Mouse (Mus musculus) urinary bladder, postnatal 4 days (tissue): ENCODE results near the gene 9130019O22Rik.
A peak's percentile ranks its signal among the peaks of the same experiment; 100 is the strongest.
"Not testable (repeated sequence)": the region's sequence is repeated elsewhere in the genome, so short reads cannot be mapped to it uniquely, and the experiment has no call there.

ENCODE experiments used
- DNase-seq, 2 experiments: peaks; one replicate each; pipeline ENCODE4 v3.0.0; 2021 to 2022; ENCODE audit warnings: low spot score in 2 of 2

9130019O22Rik gene

DNA sequence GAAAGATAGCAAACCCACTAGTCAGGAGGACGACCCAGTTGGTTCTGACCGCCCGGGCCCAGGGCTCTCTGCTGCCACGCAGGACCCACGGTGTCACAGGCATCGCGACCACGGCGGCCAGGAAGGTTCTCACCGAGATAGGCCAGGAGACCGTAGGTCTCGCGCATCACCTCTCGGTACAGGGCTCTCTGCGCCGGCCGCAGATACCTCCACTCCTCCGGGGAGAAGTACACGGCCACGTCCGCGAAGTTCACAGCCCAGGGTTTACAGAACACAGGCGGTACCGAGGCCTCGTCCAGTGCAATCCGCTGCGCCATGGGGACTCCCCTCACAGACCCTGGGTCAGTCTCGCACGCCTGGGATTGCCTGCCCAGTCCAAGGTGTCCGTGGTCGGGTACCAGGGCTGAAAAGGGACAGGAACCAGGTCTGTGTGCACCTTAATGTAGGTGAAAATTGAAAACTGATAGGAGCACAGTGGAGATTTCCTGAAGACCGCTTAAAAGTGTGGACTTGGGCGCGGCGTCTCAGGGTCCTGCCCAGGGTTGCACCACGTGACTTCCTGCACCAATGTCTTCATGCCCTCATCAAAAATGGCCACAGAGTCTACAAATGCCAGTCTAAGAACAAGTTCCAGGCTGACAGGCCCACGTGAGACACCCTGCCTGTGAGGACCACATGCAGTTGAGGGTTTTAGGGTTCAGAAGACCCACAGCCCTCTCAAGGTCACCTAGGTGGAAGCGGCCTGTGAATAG, at the start of gene 9130019O22Rik:
TSS of gene 9130019O22Rik (minus strand) at position 526 of the 752 bp plus-strand sequence.
- peak; percentile 78 to 89 for DNase-seq

DNA sequence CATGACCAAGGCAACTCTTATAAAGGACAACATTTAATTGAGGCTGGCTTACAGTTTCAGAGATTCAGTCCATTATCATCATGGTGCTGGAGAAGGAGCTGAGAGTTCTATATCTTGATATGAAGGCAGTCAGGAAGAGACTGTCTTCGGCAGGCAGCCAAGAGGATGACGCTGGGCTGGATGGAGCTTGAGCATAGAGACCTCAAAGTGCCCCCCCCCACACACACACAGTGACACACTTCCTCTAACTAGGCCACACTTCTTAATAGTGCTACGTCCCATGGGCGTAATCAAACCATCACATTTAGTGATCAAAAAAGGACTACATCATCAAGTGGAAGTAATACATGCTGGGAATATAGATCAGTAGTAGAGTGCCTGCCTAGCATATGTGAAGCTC, 48.2 kb upstream of the 9130019O22Rik start:
- DNase-seq: no peak

DNA sequence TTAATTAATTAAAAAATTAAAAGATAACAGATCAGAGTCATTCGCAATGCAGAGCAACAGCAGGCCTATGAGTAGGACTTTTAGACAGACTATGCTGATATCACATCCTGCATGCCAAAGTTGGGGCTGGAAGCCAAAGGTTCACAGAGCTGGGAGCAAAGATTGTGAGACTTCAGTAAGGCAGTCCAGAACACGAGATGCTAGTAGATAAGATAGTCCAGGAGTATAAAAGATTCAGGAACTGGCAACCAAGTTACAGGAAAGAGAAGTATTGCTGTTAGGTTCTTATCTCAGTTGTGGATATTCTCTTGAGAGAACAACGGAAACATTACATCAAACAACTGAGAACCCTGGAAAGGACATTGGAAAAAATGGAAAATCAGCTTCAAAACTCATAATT, 39.4 kb upstream of the 9130019O22Rik start:
- no peak for DNase-seq

DNA sequence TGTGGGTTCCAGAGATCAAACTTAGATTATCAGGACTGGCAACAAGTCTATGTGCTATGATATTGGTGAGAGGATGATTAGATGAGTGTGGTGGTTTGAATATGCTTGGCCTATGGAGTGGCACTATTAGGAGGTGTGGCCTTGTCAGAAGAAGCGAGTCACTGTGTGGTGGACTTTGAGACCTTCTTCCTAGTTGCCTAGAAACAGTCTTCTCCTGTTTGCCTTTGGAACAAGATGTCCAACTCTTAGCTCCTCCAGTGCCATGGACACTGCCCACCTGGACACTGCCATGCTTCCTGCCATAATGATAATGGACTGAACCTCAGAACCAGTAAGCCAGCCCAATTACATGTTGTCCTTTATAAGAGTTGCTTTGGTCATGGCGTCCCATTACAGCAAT, 38.9 kb upstream of the 9130019O22Rik start:
- no peak for DNase-seq

DNA sequence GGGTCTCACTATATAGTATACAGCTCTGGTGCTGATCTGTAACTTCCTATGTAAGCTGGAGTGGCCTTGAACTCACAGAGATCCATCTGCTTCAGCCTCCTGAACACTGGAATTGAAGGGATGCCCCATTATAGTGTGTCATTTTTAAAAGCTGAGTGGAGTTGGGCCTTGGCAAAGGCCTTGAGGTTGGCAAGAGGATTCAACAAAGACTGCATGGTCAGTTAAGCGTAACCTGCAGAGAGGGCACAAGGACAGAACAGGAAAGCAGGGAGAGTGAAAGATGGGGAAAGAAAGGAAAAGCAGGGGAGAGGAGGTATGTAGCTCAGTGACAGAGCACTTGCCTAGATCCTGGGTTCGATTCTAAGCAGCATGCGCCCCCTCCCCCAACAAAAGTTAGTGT, 38.3 kb upstream of the 9130019O22Rik start:
- DNase-seq: no peak

DNA sequence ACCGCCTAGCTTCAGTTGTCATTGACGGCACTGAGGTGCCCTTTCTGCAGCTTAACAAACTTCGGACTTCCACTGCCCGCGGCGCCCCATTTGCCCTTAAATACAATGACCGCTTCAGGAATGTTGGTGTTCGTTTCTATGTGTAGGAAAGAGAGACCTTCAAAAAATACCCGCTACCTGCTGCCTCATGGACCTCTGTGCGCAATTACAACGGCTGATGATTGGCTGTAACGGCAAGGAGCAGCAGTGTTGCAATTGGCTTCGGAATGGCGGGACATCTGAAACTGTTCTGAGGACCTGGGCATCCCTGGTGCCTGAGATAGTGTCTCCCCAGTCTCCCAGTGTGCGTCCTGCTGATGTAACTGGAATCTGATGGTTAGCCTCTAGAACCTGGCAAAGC, 35.3 kb upstream of the 9130019O22Rik start:
- DNase-seq: no peak

DNA sequence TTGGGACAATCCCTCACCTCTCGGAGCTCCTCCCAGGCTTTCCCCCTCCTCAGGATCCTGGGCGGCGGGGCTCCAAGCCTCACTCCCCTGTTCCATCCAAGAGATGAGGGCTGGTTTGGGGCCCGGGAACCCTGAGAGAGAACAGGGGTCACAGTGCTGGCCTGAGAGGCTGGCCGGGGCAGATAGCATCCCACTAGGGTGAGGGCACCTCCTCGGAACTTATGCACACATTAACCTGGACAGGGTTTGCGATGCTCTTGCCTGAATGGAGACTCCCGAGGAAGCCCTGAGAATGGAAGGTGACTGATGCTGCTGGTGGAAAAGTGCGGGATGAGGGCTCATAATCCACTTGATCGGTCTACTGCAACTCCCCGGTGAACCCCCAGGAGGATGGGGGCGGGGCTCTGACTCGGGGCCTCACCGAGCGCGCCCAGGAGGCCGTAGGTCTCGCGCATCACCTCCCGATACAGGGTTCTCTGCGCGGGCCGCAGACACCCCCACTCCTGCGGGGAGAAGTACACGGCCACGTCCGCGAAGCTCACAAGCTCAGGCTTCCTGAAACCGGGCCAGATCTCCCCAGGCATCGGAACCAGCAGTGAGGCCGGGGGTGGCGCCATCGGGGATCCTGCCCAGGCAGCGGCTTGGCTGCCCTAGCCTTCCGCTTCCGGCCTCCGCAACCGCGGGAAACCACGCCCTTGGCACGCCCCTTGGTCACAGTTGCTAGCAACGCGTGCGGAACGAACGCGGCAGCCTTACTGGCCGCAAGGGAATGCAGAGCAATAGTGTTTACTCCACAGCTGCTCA, 34.6 kb upstream of the 9130019O22Rik start, which contains the start of gene Zfp688:
TSS of gene Zfp688 (minus strand) at position 681 of the 804 bp plus-strand sequence.
- peak; percentile 91 to 97 for DNase-seq

DNA sequence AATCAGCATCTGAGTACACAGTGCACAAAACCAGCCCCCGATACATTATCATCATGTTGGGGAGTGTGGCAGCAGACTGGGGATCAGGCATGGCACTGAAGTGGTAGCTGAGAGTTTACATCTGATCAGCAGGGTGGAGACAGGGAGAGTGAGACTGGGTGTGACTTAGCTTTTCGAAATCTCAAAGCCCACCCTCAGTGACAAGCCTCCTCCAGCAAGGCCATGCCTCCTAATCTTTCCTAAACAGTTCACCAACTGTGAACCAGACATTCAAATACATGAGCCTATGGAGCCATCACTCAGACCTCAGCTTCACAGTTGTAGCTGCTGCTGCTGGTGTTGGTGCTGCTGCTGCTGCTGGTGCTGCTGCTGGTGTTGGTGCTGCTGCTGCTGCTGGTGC, 24.5 kb upstream of the 9130019O22Rik start:
- no peak for DNase-seq

DNA sequence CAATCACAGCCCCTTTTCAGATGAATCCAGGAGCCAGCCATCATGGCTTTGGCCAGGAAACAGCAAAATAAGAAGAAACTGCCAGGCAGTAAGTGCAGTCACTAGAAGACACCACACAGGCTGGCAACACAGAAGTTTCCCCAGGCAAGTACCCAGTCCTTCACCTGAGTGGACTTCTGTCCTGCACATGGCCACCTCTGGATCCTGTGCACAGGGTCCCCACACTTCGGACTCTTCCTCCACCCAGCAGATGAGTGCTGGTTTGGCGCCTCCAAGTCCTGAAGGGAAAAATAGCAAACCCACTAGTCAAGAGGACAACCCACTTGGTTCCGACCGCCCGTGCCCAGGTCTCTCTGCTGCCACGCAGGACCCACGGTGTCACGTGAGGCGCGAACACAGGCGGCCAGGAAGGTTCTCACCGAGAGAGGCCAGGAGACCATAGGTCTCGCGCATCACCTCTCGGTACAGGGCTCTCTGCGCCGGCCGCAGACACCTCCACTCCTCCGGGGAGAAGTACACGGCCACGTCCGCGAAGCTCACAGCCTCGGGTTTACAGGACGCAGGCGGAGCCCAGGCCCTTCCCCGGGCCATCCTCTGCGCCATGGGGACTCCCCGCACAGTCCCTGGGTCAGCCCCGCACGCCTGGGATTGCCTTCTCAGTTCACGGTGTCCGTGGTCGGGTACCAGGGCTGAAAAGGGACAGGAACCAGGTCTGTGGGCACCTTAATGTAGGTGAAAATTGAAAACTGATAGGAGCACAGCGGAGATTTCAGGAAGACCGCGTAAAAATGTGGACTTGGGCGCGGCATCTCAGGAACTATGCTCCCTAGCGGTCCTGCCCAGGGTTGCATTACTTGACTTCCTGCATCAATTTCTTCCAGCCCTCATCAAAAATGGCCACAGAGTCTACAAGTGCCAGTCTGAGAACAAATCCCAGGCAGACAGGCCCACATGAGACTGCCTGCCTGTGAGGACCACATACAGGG, 19.3 kb upstream of the 9130019O22Rik start, which contains the start of gene Zfp764:
TSS of gene Zfp764 (minus strand) at position 821 of the 986 bp plus-strand sequence.
- peak; percentile 78 to 87 for DNase-seq

DNA sequence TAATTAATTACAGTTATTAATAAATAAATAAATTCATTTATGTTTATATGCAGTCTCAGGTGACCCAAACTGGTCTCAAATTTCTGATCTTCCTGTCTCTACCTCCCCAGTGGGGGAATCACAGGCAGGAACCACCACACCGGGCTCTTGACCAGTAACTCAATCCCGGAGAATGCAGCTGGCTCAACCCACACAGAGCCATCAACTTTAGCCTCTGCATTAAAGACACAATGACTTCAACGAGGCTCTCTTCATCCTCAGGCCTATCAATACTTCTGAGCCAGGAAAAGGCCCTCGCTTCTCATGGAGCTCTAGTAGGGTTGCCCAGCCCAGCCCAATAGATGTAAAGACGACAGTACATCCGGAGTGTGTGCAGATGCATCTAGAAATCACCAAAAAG, 17.1 kb upstream of the 9130019O22Rik start:
- not testable (repeated sequence) for DNase-seq

DNA sequence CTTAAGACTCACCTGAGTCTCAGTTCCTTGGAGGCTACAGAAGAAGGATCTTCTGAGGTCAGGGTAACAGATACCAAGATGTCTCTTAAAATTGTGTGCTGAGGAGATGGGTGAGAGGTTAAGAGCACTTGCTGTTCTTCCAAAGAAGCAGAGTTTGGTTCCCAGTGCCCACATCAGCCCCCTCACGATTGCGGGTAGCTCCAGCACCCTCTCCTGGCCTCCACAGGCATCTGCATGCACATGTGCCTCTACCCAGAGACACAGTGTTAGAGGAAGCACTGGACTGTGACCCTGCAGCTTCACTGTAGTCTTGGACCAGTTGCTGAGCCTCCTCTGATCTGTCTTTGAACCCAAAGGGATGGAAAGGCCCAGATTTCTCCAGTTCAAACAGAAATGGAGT, 16.0 kb upstream of the 9130019O22Rik start:
- no peak for DNase-seq

DNA sequence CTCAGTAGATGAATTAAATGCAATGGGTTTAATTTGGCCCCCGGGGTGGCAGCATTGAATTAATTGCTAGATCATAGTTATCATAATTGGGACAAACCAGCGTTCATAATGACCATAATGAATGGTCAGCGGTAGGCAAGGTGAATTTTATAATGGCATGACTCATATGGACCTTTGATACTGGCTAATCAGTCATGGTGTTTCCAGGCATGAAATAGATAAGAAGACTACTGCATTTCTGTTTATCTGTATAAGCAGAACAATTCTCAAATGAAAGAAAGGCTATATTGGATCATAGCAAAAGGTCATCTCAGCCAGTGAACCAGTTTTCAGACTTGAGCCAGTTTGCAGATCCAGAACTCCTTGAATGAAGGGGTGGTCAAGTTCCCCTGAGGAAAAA, 13.4 kb upstream of the 9130019O22Rik start:
- no peak for DNase-seq

DNA sequence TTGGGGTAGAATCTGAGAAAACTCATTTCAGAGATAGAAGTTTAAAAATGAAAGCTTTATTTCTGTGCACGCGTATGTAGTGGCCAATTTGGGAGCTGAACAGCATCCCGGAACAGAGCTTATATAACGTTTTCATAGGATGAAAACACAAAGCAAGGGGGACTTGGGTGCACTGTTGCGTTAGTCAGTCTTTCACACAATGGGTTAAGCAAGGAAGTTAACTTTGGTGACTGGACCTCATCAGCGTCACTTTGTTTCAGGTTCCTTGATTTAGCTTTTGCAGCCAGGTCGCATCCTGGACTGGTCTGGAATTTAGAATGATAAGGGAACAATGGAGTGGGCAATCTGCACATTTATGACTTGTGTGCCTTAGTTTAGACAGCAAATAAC, 7.0 kb upstream of the 9130019O22Rik start:
- no peak for DNase-seq

DNA sequence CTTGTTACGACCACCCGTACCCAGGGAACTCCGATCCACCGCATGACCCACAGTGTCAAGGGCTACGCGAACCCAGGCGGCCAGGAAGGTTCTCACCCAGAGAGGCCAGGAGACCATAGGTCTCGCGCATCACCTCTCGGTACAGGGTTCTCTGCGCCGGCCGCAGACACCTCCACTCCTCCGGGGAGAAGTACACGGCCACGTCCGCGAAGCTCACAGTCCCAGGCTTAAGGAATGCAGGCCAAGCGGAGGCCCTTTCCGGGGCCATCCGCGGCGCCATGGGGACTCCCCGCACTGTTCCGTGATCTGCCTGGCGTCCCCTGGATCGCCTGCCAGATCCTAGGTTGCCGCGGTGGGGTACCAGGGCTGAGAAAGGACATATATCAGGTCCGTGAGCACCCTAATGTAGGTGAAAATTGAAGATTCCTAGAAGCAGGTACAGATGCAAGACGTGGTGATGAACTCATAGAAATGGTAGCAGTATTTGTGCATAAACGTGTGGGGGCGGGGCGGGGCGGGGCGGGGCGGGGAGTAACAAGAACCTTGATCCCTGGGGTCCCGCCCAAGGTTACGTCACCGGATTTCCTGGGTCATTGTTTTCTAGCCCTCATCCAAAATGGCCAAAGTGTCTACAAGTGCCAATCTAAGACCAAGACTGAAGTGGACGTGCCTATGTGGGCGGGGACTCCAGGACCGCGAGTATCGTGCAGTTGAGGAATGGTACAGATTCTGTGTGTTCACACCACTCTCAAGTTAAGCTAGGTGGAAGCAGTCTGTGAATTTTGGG, 6.4 kb upstream of the 9130019O22Rik start, which contains the start of gene E430018J23Rik:
TSS of gene E430018J23Rik (minus strand) at position 473 of the 787 bp plus-strand sequence.
- DNase-seq: peak; percentile 93 to 95

DNA sequence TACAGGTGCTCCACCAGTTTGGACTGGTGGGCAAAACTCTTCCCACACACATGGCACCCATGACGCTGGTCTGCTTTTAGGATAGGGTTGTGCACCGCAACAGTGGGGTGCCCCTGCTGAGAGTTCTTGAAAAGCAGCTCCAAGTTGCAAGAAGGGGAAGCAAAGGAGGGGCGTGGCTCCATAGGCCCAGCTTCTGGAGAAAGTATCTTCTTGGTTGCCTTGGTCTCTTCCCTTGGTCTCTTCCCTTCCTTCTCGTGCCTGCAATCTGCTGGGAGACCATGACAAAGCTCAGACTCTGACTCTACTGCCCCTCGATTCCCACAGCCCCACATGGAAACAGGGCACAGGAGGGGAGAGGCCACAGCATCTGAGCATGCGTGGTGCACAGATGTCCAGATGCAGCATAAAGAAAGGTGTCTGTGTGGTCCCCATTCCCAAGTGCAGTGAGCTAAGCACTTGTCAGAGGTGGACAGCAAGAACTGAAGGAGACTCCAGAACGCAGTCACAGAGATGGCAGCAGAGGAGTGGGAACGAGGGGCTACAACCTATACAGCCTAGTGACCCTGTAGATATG, 5.4 kb upstream of the 9130019O22Rik start:
- no peak for DNase-seq

DNA sequence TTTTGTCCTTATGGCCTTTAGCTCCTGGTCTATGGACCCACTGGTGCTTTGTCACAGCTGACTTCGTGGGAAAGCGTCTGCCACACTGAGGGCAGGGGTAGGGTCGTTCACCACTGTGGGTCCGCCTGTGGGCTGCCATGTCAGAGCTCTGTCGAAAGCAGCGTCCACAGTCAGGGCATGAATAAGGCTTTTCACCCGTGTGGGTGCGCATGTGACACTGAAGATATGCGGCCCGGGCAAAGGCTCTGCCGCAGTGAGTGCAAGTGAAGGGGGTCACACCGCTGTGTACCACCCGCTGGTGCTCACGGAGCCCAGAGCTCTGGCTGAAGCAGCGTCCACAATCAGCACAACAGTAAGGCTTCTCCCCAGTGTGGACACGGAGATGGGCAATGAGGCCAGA, 4.6 kb upstream of the 9130019O22Rik start:
- no peak for DNase-seq

DNA sequence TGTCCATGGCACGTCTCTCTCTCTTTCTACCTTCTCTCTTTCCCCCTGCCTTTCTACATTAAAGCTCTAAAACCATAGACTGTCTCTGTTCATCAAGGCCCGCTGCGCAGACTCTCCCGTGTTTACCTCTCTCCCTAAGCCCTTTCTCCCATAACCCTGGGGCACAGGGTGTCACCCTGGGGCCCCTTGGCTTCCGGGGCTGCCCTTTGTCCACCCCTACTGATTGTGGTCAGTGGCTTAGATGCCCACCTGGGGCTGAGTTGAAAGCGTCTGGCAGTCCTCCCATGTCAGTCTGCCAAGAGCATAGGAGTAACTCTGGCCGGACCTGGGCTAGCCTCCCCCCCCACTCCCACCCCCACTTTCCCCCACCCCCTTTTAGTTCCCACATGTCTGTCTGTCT, 3.3 kb upstream of the 9130019O22Rik start:
- no peak for DNase-seq

DNA sequence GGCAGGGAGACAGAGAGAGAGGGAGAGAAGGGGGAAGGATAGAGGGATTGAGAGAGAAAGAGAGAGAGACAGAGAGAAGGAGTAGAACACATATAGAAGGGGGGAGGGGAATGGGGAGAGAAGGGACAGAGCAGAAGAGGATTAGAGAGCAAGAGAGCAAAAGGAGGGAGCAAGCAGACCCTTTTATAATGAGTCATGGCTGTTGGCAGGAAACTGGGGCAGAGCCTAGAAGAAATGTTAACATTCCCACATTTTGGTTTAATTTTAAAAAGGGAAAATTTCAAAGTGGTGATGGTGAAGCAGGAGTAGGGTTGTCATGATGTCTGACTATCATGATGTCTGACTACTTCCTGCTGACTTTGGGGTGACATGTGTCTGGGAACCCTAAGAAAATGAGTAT, 1.2 kb upstream of the 9130019O22Rik start:
- DNase-seq: not testable (repeated sequence)

DNA sequence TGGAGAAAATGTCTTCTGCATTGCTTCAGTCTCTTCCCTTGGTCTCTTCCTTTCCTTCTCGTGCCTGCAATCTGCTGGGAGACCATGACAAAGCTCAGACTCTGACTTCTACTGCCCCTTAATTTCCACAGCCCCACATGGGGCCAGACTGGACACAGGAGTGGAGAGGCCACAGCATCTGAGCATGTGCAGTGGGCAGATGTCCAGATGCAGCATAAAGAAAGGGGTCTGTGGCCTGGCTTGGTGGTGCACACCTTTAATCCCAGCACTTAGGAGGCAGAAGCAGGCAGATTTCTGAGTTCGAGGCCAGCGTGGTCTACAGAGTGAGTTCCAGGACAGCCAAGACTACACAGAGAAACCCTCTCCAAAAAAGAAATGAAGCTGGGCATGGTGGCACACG, 1.4 kb downstream of the 9130019O22Rik start:
- DNase-seq: not testable (repeated sequence)

DNA sequence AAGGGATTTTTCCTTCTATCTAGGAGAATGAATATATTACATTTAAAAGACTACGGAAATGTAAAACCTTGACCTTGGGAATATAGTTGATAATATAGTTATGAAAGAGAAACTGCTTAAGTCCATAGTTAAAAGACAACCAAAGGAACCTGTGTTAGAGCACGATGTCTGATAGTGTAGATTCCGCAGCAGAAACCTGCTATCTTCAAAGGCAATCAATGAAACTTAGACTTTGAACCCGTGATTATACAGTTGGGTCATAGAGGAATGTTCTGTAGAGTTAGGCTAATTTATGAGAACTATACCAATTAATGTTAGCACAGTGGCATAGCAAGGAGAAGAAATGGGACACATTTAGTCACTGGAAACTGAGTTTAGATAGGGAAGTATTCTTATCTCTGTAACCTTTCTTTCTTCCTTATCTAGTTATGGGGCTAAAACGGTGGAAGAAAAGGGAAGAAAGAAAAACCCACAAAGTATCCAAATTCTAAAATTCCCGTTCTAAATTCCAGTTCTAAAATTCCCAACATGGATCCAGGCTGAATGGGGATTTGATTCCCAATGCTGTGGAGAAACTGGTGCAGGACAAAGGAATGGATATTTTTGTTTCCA, 8.6 kb downstream of the 9130019O22Rik start:
- no peak for DNase-seq
